Mouse (Mus musculus) heart, postnatal 0 days (tissue): Measurements from ENCODE around the gene Arhgef40. TPM values are rescaled to one million over a fixed set of nuclear protein-coding genes. Genes with fewer than 3 reads are reported as not detected.
A peak's percentile ranks its signal among the peaks of the same experiment; 100 is the strongest.

Experiments used
- ATAC-seq: fragments of 200-750 bp; cut with Nextera tagmentation; 2 replicates; pipeline ENCODE4 v1.8.0; 2017; ENCODE audit warnings: low read depth, moderate number of reproducible peaks, moderate library complexity; ENCODE audit not compliant: insufficient read depth
- DNase-seq: peaks from one replicate; pipeline ENCODE4 v3.0.0-alpha.2; 2016; ENCODE audit warnings: low spot score
- H3K27ac ChIP-seq: fragments of 300-500 bp; sonication (generic); 2 replicates; pipeline ENCODE4 v1.5.1; 2014; ENCODE audit warnings: low read depth, mild to moderate bottlenecking
- H3K27me3 ChIP-seq: fragments of 300-500 bp; sonication (generic); 2 replicates; pipeline ENCODE4 v1.6.1; 2014; ENCODE audit warnings: low read length, mixed read lengths; ENCODE audit not compliant: control insufficient read depth, insufficient read depth
- H3K36me3 ChIP-seq: fragments of 300-500 bp; sonication (generic); replicated peaks from 2 replicates; pipeline ENCODE4 v1.6.1; 2014; ENCODE audit warnings: low read length, mixed read lengths; ENCODE audit not compliant: control insufficient read depth, insufficient read depth
- H3K4me1 ChIP-seq: fragments of 300-500 bp; sonication (generic); 2 replicates; pipeline ENCODE4 v1.6.1; 2014; ENCODE audit warnings: antibody characterized with exemption; ENCODE audit not compliant: control insufficient read depth, insufficient read depth
- H3K4me2 ChIP-seq: fragments of 300-500 bp; sonication (generic); 2 replicates; pipeline ENCODE4 v1.6.1; 2014; ENCODE audit warnings: low read depth, mild to moderate bottlenecking, low read length, moderate library complexity
- H3K4me3 ChIP-seq: fragments of 300-500 bp; sonication (generic); 2 replicates; pipeline ENCODE4 v1.5.1; 2014; ENCODE audit warnings: low read depth, low read length
- H3K9ac ChIP-seq: fragments of 300-500 bp; sonication (generic); replicated peaks from 2 replicates; pipeline ENCODE4 v1.6.1; 2014; ENCODE audit warnings: low read depth, low read length, mixed read lengths
- H3K9me3 ChIP-seq: fragments of 300-500 bp; sonication (generic); replicated peaks from 2 replicates; pipeline ENCODE4 v1.6.1; 2016; ENCODE audit warnings: low read length; ENCODE audit not compliant: control insufficient read depth
- CTCF ChIP-seq: IDR thresholded peaks from 2 replicates; pipeline ENCODE4 v1.5.1; 2016; ENCODE audit warnings: antibody characterized with exemption, control low read depth, low read depth
- EP300 ChIP-seq: IDR thresholded peaks from 2 replicates; pipeline ENCODE4 v1.6.1; 2016; ENCODE audit warnings: antibody characterized with exemption, low read depth
- WGBS: fragments of 180-500 bp; shearing (Covaris S2); extraction: QIAGEN DNeasy Blood & Tissue Kit; methylation state at CpG from one replicate; pipeline ENCODE4 v1.1.7; 2014; 5-methylcytosine and 5-hydroxymethylcytosine counted together
- polyA plus RNA-seq: library from polyadenylated mRNA; unstranded; fragments of >200 nt; fragmentation: Nextera tagmentation; extraction: Ambion mirVana; gene quantifications from 2 replicates; pipeline ENCODE4 v1.2.1, GENCODE M21; 2015
- total RNA-seq: library from RNA; depleted of rRNA; stranded (reverse); fragments of >200 nt; gene quantifications from 2 replicates; pipeline ENCODE4 v1.2.3, GENCODE M21; 2014; ENCODE audit warnings: low replicate concordance; rRNA removed

Arhgef40 gene
- total RNA-seq (35.4 and 36.4 TPM in 2 replicates), polyA plus RNA-seq (26.9 and 27.6 TPM in 2 replicates)

GRCm38 (mm10) chr14:51984247-51985231 is at the start of gene Arhgef40:
Arhgef40 (plus strand) TSS chr14:51984719.
- peak within 1 kb of the TSS; percentile 83 for H3K27ac ChIP-seq
- ATAC-seq, result peak; percentile 81
- WGBS, result 1% methylated on average over 49 of the region's 74 CpGs
- no peaks in the 10 kb centered on the region; the same call in none of the 2 replicates for H3K4me1 ChIP-seq
- peak within 1 kb of the TSS; percentile 95 for H3K4me2 ChIP-seq
- H3K4me3 ChIP-seq, result peak within 1 kb of the TSS; percentile 81
- peak; percentile 68 for DNase-seq
- H3K36me3 ChIP-seq, result peaks cover 7% of the 10 kb centered on the region
- peak within 1 kb of the TSS; percentile 83 for H3K9ac ChIP-seq
- no peaks in the 10 kb centered on the region for H3K9me3 ChIP-seq
- TF ChIP-seq CTCF, result no peak
- TF ChIP-seq EP300, result no peak
- H3K27me3 ChIP-seq, result no peaks in the 10 kb centered on the region

GRCm38 (mm10) chr14:51939005-51939404 is 45.5 kb upstream of the Arhgef40 start:
- no peak for ATAC-seq
- Histone ChIP-seq H3K4me2 (no peak overlapping the region), H3K27ac (no peak overlapping the region), H3K4me3 (no peak overlapping the region), H3K4me1 (no peaks in the 10 kb centered on the region), H3K36me3 (no peaks in the 10 kb centered on the region), H3K9me3 (peaks cover 5% of the 10 kb centered on the region), H3K9ac (no peak overlapping the region), H3K27me3 (no peaks in the 10 kb centered on the region)
- 84% methylated on average over 9 of the region's 9 CpGs for WGBS
- no peak for DNase-seq
- TF ChIP-seq CTCF (no peak), EP300 (no peak)

GRCm38 (mm10) chr14:51940944-51941560 is 43.5 kb upstream of the Arhgef40 start:
- Histone ChIP-seq H3K36me3 (no peaks in the 10 kb centered on the region), H3K4me1 (no peaks in the 10 kb centered on the region), H3K9ac (no peak overlapping the region), H3K4me3 (no peak overlapping the region), H3K27me3 (no peaks in the 10 kb centered on the region), H3K27ac (no peak overlapping the region), H3K4me2 (no peak overlapping the region), H3K9me3 (no peaks in the 10 kb centered on the region; the same call in 1 of the 2 replicates)
- 42% methylated on average over 8 of the region's 8 CpGs for WGBS
- ATAC-seq (no peak; the same call in 1 of the 2 replicates), DNase-seq (no peak)
- TF ChIP-seq EP300, result no peak

- no peaks in the 10 kb centered on the region for H3K4me1 ChIP-seq
- 73% methylated on average over 9 of the region's 9 CpGs for WGBS
- no peak for ATAC-seq
- H3K27ac ChIP-seq, result no peak overlapping the region
- no peaks in the 10 kb centered on the region for H3K36me3 ChIP-seq
- no peak for TF ChIP-seq EP300
- no peak for TF ChIP-seq CTCF
- no peak overlapping the region for H3K4me2 ChIP-seq
- DNase-seq, result no peak
- H3K27me3 ChIP-seq, result no peaks in the 10 kb centered on the region
- H3K4me3 ChIP-seq, result no peak overlapping the region
- no peak overlapping the region for H3K9ac ChIP-seq
- no peaks in the 10 kb centered on the region; the same call in 1 of the 2 replicates for H3K9me3 ChIP-seq
These were observed 42.9 kb upstream of the Arhgef40 start for GRCm38 (mm10) chr14:51941577-51941976.

- WGBS, result 47% methylated on average over 7 of the region's 7 CpGs
- no peak overlapping the region for H3K4me2 ChIP-seq
- H3K27ac ChIP-seq, result no peak overlapping the region
- no peaks in the 10 kb centered on the region; the same call in 1 of the 2 replicates for H3K9me3 ChIP-seq
- H3K9ac ChIP-seq, result no peak overlapping the region
- DNase-seq (no peak), ATAC-seq (no peak)
- H3K4me3 ChIP-seq, result no peak overlapping the region
- H3K27me3 ChIP-seq, result no peaks in the 10 kb centered on the region
- TF ChIP-seq EP300, result no peak
- TF ChIP-seq CTCF, result no peak
- H3K36me3 ChIP-seq, result no peaks in the 10 kb centered on the region
- H3K4me1 ChIP-seq, result no peaks in the 10 kb centered on the region
These were observed 42.3 kb upstream of the Arhgef40 start for GRCm38 (mm10) chr14:51942236-51942635.
